Mouse (Mus musculus) thymus, postnatal 25 days (tissue): ENCODE results near the gene Rnf150.

Source experiments
- DNase-seq: peaks from one replicate; pipeline ENCODE4 v3.0.0; 2022

Rnf150 gene

GRCm38 (mm10) chr8:82863041-82863744 is at the start of gene Rnf150:
Gene Rnf150 (plus strand): TSS chr8:82863356.
- peak; percentile 64 for DNase-seq

- no peak for DNase-seq
Measured at GRCm38 (mm10) chr8:82826135-82827046, 36.8 kb upstream of the Rnf150 start.

- no peak for DNase-seq
Measured at GRCm38 (mm10) chr8:82840415-82840814, 22.7 kb upstream of the Rnf150 start.

- no peak for DNase-seq
Measured at GRCm38 (mm10) chr8:82840963-82841362, 22.2 kb upstream of the Rnf150 start.

GRCm38 (mm10) chr8:82841520-82842142 is 21.5 kb upstream of the Rnf150 start:
- no peak for DNase-seq

- DNase-seq = no peak
Measured at GRCm38 (mm10) chr8:82843697-82844096, 19.5 kb upstream of the Rnf150 start.

GRCm38 (mm10) chr8:82844413-82844812 is 18.7 kb upstream of the Rnf150 start:
- no peak for DNase-seq

- DNase-seq = no peak
Measured at GRCm38 (mm10) chr8:82846098-82846497, 17.1 kb upstream of the Rnf150 start.

- DNase-seq = no peak
Measured at GRCm38 (mm10) chr8:82846730-82847129, 16.4 kb upstream of the Rnf150 start.

- DNase-seq = no peak
Measured at GRCm38 (mm10) chr8:82858541-82859342, 4.4 kb upstream of the Rnf150 start.

- no peak for DNase-seq
Measured at GRCm38 (mm10) chr8:82859343-82859620, 3.9 kb upstream of the Rnf150 start.

- peak; percentile 30 for DNase-seq
Measured at GRCm38 (mm10) chr8:82863745-82864520, 777 bp downstream of the Rnf150 start.

GRCm38 (mm10) chr8:82864521-82864818 is 1.3 kb downstream of the Rnf150 start:
- DNase-seq = no peak

GRCm38 (mm10) chr8:82865239-82865638 is 2.1 kb downstream of the Rnf150 start:
- no peak for DNase-seq

GRCm38 (mm10) chr8:82866251-82866650 is 3.1 kb downstream of the Rnf150 start:
- no peak for DNase-seq

- DNase-seq = no peak
Measured at GRCm38 (mm10) chr8:82870840-82871490, 7.8 kb downstream of the Rnf150 start.

GRCm38 (mm10) chr8:82871986-82872385 is 8.8 kb downstream of the Rnf150 start:
- DNase-seq = no peak

GRCm38 (mm10) chr8:82874102-82874501 is 10.9 kb downstream of the Rnf150 start:
- DNase-seq = no peak

- DNase-seq = no peak
Measured at GRCm38 (mm10) chr8:82875135-82875534, 12.0 kb downstream of the Rnf150 start.

- DNase-seq = no peak
Measured at GRCm38 (mm10) chr8:82884480-82884879, 21.3 kb downstream of the Rnf150 start.

- no peak for DNase-seq
Measured at GRCm38 (mm10) chr8:82887234-82887633, 24.1 kb downstream of the Rnf150 start.
